ENCODE assay signal across 10 mouse cellular contexts in genomic region chr7:73647140-73647539, GRCm38 (mm10).
DNase-seq lines count a peak whose midpoint lies in the region; ATAC-seq and TF ChIP-seq lines count a peak whose summit lies in the region.
"Had no signal": no experiment of that assay in that cellular context is flagged by ENCODE, and none has a peak within 500 bp of the region (broad histone marks: within the 10 kb centered on the region; RNA-seq: fewer than 3 reads in every experiment).

No protein-coding gene starts in this region.

- no peak for TF ChIP-seq POLR2A in kidney, adult 2 months (IDR thresholded peaks at IDR 0.05; ENCODE audit: low read depth, low read length)

- H3K4me3 ChIP-seq in hindbrain, embryonic 14.5 days (replicated peaks; ENCODE audit: low read length), result no peak overlapping the region
- H3K4me3 ChIP-seq in hindbrain, embryonic 11.5 days (ENCODE audit: low read depth, low read length), result no peak overlapping the region
- no peak overlapping the region for H3K4me3 ChIP-seq in kidney, adult 2 months (ENCODE audit: insufficient read depth, low read depth, low read length)
- no peak overlapping the region for H3K4me3 ChIP-seq in liver, embryonic 12.5 days
- H3K4me3 ChIP-seq: erythroblast, embryonic 14.5 days had no signal

- H3K9me3 ChIP-seq in hindbrain, embryonic 14.5 days (ENCODE audit: control insufficient read depth, low read length), result 0 out of 2 replicates have a peak, but pooled peaks cover 3% of the 10 kb centered on the region
- no peaks in the 10 kb centered on the region for H3K9me3 ChIP-seq in hindbrain, embryonic 11.5 days (ENCODE audit: control insufficient read depth, low read length)
- H3K9me3 ChIP-seq in liver, embryonic 12.5 days (replicated peaks), result no peaks in the 10 kb centered on the region

- H3K27me3 ChIP-seq in hindbrain, embryonic 14.5 days (ENCODE audit: control insufficient read depth, insufficient read depth, low read length), result no peaks in the 10 kb centered on the region
- no peaks in the 10 kb centered on the region for H3K27me3 ChIP-seq in hindbrain, embryonic 11.5 days (ENCODE audit: control insufficient read depth, insufficient read depth, low read length)
- no peaks in the 10 kb centered on the region for H3K27me3 ChIP-seq in kidney, adult 2 months (replicated peaks; ENCODE audit: control insufficient read depth, insufficient read depth, low read length)
- 0 out of 2 replicates have a peak, but pooled peaks cover 3% of the 10 kb centered on the region for H3K27me3 ChIP-seq in liver, embryonic 12.5 days (replicated peaks)

- 59% methylated on average over 4 of the region's 4 CpGs for WGBS in hindbrain, embryonic 14.5 days
- WGBS in hindbrain, embryonic 11.5 days, result 80% methylated on average over 4 of the region's 4 CpGs
- 81% methylated on average over 4 of the region's 4 CpGs for WGBS in kidney, adult 2 months
- 64% methylated on average over 4 of the region's 4 CpGs for WGBS in liver, embryonic 12.5 days (ENCODE audit: insufficient replicate concordance)

- peak; percentile 58; the same call in 1 of the 2 replicates for ATAC-seq in hindbrain, embryonic 14.5 days (ENCODE audit: low FRiP score)
- no peak for ATAC-seq in hindbrain, embryonic 11.5 days (ENCODE audit: low FRiP score)
- ATAC-seq in liver, embryonic 12.5 days, result no peak
- ATAC-seq: inflammation-experienced regulatory T-cells, adult 6 months had no signal

- no peaks in the 10 kb centered on the region for H3K36me3 ChIP-seq in hindbrain, embryonic 14.5 days (replicated peaks; ENCODE audit: control insufficient read depth, insufficient read depth)
- H3K36me3 ChIP-seq in hindbrain, embryonic 11.5 days (ENCODE audit: control insufficient read depth, insufficient read depth, low read length), result no peaks in the 10 kb centered on the region
- no peaks in the 10 kb centered on the region for H3K36me3 ChIP-seq in kidney, adult 2 months (ENCODE audit: control insufficient read depth, insufficient read depth, low read length)
- no peaks in the 10 kb centered on the region for H3K36me3 ChIP-seq in liver, embryonic 12.5 days

- no peak for TF ChIP-seq CTCF in kidney, adult 2 months (conservative IDR thresholded peaks at IDR 0.05; ENCODE audit: insufficient read depth, insufficient read length, low read depth, low read length)

- no peak overlapping the region for H3K9ac ChIP-seq in hindbrain, embryonic 14.5 days
- no peak overlapping the region for H3K9ac ChIP-seq in hindbrain, embryonic 11.5 days (ENCODE audit: low read depth, low read length)
- H3K9ac ChIP-seq in liver, embryonic 12.5 days, result no peak overlapping the region

- H3K4me2 ChIP-seq in hindbrain, embryonic 14.5 days (replicated peaks), result no peak overlapping the region
- H3K4me2 ChIP-seq in hindbrain, embryonic 11.5 days (replicated peaks; ENCODE audit: low read depth, low read length), result no peak overlapping the region
- no peak overlapping the region for H3K4me2 ChIP-seq in liver, embryonic 12.5 days

- H3K4me1 ChIP-seq in hindbrain, embryonic 14.5 days (replicated peaks; ENCODE audit: control insufficient read depth, insufficient read depth, low read length), result 0 out of 2 replicates have a peak, but pooled peaks cover 3% of the 10 kb centered on the region
- no peaks in the 10 kb centered on the region for H3K4me1 ChIP-seq in hindbrain, embryonic 11.5 days (replicated peaks; ENCODE audit: control insufficient read depth, insufficient read depth, low read length)
- H3K4me1 ChIP-seq in kidney, adult 2 months (ENCODE audit: control insufficient read depth, insufficient read depth, low read length), result no peaks in the 10 kb centered on the region
- 0 out of 2 replicates have a peak, but pooled peaks cover 5% of the 10 kb centered on the region for H3K4me1 ChIP-seq in liver, embryonic 12.5 days

- DNase-seq in hindbrain, embryonic 14.5 days (ENCODE audit: low spot score), result peak; percentile 55
- no peak for DNase-seq in hindbrain, embryonic 11.5 days (ENCODE audit: low spot score)
- peak; percentile 92 for DNase-seq in fibroblast of lung, adult 2 months (ENCODE audit: low read depth)
- DNase-seq in layer of hippocampus, postnatal 10 days (ENCODE audit: low spot score in 2 of 2), result peak; percentile 76 to 78
- DNase-seq in right cerebral cortex, postnatal 10 days (ENCODE audit: low spot score in 2 of 2), result peak; percentile 78 to 86
- DNase-seq in kidney, postnatal 10 days, result no peak
- no peak for DNase-seq in kidney, adult 2 months

- H3K27ac ChIP-seq in hindbrain, embryonic 14.5 days, result peak overlapping the region; percentile 9; the same call in 1 of the 2 replicates
- no peak overlapping the region for H3K27ac ChIP-seq in hindbrain, embryonic 11.5 days (ENCODE audit: low read depth, low read length)
- H3K27ac ChIP-seq in kidney, adult 2 months (ENCODE audit: insufficient read depth, low read depth, low read length), result no peak overlapping the region
- H3K27ac ChIP-seq in liver, embryonic 12.5 days, result no peak overlapping the region

Comparison
In these comparisons a context has a peak if more than half of its experiments do, and no peak if none do; other contexts are left out.
1. DNase-seq: peak in hindbrain, embryonic 14.5 days (single experiment), fibroblast of lung, adult 2 months (single experiment), layer of hippocampus, postnatal 10 days (2 of 2) and right cerebral cortex, postnatal 10 days (2 of 2); none in hindbrain, embryonic 11.5 days (single experiment), kidney, postnatal 10 days (single experiment) and kidney, adult 2 months (single experiment).